Mouse (Mus musculus): ENCODE results near the gene Lum.

Gene Lum

GRCm38 (mm10) chr10:97564957-97565856 lies at the start of gene Lum:
Gene Lum (plus strand): TSS chr10:97565128.
- DNase-seq, result no peak

GRCm38 (mm10) chr10:97523366-97523765 lies 41.6 kb upstream of the Lum start:
- DNase-seq, result no peak

GRCm38 (mm10) chr10:97535697-97536096 lies 29.2 kb upstream of the Lum start:
- DNase-seq, result no peak

- no peak for DNase-seq
Measured at GRCm38 (mm10) chr10:97536921-97537320, 28.0 kb upstream of the Lum start.

GRCm38 (mm10) chr10:97538202-97538601 lies 26.7 kb upstream of the Lum start:
- DNase-seq, result no peak

- DNase-seq, result no peak
Measured at GRCm38 (mm10) chr10:97547740-97548139, 17.2 kb upstream of the Lum start.

GRCm38 (mm10) chr10:97567489-97568135 lies 2.7 kb downstream of the Lum start:
- DNase-seq, result peak in 1 of 2 experiments; percentile 54

GRCm38 (mm10) chr10:97582543-97583231 lies 17.8 kb downstream of the Lum start:
- DNase-seq, result no peak

GRCm38 (mm10) chr10:97584176-97584575 lies 19.2 kb downstream of the Lum start:
- no peak for DNase-seq

GRCm38 (mm10) chr10:97587159-97587558 lies 22.2 kb downstream of the Lum start:
- DNase-seq, result no peak

- no peak for DNase-seq
Measured at GRCm38 (mm10) chr10:97589574-97589973, 24.6 kb downstream of the Lum start.

- DNase-seq, result no peak
Measured at GRCm38 (mm10) chr10:97591036-97591435, 26.1 kb downstream of the Lum start.

- no peak for DNase-seq
Measured at GRCm38 (mm10) chr10:97591685-97592084, 26.8 kb downstream of the Lum start.

- DNase-seq, result no peak
Measured at GRCm38 (mm10) chr10:97595680-97596079, 30.8 kb downstream of the Lum start.

GRCm38 (mm10) chr10:97601744-97602143 lies 36.8 kb downstream of the Lum start:
- no peak for DNase-seq

GRCm38 (mm10) chr10:97603256-97603655 lies 38.3 kb downstream of the Lum start:
- no peak for DNase-seq

GRCm38 (mm10) chr10:97606579-97606978 lies 41.7 kb downstream of the Lum start, which contains the start of gene Kera:
Gene Kera (plus strand): TSS chr10:97606879.
- no peak for DNase-seq
